Mouse (Mus musculus) spleen, adult 18-20 months (tissue): ENCODE results near the gene Mcm8.

Experiments
- DNase-seq, 2 experiments: peaks; one replicate each; pipeline ENCODE4 v3.0.0; 2022; ENCODE audit warnings: mixed read lengths in 2 of 2

Mcm8 gene

DNA sequence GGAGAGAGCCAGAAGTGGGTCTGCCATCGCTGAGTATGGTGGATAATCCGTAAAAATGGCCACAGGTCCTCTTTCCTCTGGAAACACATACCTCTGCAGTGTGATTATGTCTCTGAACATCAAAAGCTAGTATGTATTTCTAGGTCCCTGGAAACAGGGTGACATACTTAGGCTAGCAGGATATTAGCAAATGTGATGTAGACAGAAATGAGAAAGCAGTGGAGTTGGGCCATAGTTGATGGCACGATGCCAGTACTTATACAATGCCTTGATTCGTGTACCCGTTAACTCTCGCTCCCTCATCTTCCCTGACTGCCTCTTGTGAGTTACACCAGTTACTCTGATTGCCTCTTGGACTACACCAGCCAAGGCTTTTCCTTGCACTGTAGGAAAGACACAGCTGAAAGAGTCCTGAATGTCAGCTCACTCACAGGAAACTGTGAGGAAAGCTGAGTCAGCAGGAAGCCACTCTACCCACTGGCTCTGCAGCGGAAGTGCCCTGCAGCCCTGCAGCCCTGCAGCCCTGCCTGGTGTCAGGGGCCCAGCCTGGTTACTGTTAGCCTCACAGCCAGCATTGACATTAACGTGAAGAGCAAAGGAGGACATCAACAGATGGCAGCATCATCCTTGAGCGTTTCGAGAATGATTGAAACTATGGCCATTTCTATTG, 57.9 kb downstream of the Mcm8 start:
- no peak for DNase-seq

GRCm38 (mm10) chr2:132876991-132877390, 61.0 kb downstream of the Mcm8 start:
- no peak for DNase-seq

GRCm38 (mm10) chr2:132879261-132880044, 63.5 kb downstream of the Mcm8 start:
- peak in 1 of 2 experiments; percentile 6 for DNase-seq

DNA sequence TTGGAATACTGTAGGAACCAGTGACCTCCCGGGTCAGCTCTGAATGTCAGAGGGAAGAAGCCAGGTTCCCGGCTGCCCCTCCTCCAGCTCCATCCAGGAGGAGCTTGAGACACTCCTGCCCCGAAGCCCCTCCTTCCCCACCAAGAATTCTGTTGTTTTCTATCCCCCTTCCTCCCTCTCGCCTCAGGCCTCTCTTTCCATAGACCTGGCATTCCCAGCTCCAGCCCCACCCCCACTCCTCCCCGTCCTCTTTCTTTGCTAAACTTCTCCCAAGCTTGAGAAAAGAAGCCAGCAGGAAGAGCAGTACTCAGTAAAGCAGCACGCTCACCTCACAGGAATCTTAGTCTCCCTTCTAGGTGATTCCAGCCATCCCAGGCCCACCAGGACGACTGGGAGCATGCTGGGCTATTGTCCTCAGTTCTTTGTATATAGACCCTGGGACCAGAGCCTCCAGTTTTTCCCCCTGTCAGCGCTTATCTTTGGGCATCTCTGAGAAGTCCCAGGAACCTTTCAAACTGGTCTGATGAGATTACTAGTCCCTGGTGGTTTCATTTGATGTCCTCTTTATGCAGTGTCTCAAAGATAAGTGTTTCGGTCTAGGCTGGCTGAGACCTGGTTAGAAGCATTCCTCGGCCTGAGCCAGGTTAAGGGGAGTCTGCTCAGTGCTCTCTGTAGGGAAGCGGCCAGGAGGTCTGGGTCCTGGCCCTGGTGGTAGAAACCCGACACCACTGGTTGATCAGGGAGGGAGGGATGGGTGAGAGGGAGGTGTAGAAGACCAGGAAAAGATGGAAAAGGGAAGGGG, 65.1 kb downstream of the Mcm8 start, which contains the start of gene Lrrn4:
Gene Lrrn4 (minus strand): TSS at position 48 of the 802 bp plus-strand sequence.
- no peak for DNase-seq

DNA sequence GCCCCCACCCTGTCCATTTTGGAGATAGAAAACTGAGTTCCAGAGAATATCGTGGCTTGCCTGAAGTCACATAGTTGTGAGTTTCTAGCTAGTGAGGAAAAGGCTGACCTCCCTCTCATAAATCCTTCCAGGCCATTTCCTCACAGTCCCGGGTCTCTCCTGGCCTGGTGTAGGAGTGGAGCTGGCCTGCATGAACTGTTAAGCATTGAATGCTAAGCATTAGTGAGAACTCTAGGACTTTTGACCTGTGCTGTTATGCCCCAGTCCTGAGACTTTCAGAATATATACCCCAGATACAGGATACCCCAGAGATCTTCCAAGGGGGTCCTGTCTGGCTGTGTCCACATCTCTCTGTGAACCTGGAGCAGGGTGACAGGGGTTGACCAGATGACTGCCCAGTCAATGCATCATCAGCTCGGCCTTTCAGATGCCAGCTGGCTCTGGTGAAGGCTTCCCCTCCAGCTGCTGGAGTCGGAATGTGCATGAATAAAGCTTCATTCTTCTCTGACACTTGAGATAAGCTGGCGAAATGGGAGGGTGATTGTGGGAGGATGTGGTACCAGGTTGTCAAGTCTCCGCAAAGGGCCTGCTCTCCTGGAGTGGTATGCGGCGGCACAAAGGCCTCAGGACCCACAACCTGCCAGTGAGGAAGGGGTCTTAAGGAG, 68.5 kb downstream of the Mcm8 start:
- no peak for DNase-seq

DNA sequence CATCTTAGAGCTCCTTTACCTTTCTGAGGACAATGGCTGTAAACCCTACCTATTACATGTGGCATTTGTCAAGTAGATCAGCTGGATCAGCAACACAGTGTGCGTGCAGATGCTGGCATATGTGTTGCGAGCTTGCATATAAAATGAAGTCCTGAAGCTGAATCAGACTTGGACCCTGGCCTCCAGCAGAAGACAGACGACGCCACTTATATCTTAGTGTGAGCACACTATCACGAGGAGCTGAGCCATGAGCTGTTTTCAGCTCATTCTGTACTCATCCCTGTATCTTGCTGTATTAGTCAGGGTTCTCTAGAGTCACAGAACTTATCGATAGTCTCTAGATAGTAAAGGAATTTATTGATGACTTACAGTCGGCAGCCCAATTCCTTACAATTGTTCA, 69.4 kb downstream of the Mcm8 start:
- no peak for DNase-seq
